Mouse (Mus musculus) stomach, embryonic 16.5 days (tissue): ENCODE measurements around the gene Lgi1. TPM values are rescaled to one million over a fixed set of nuclear protein-coding genes. Genes with fewer than 3 reads are reported as not detected.

Experiments
- ATAC-seq: fragments of 200-750 bp; cut with Nextera tagmentation; 2 replicates; pipeline ENCODE4 v1.8.0; 2017; ENCODE audit warnings: moderate number of reproducible peaks, moderate TSS enrichment; ENCODE audit not compliant: insufficient read depth, low FRiP score
- H3K27ac ChIP-seq: fragments of 300-500 bp; sonication (generic); 2 replicates; pipeline ENCODE4 v1.5.1; 2014; ENCODE audit warnings: low read length
- H3K27me3 ChIP-seq: fragments of 300-500 bp; sonication (generic); 2 replicates; pipeline ENCODE4 v1.6.1; 2014; ENCODE audit warnings: low read length, control low read depth, mixed read lengths; ENCODE audit not compliant: control insufficient read depth, insufficient read depth
- H3K36me3 ChIP-seq: fragments of 300-500 bp; sonication (generic); 2 replicates; pipeline ENCODE4 v1.6.1; 2014; ENCODE audit warnings: low read length; ENCODE audit not compliant: control insufficient read depth, insufficient read depth
- H3K4me1 ChIP-seq: fragments of 300-500 bp; sonication (generic); 2 replicates; pipeline ENCODE4 v1.6.1; 2014; ENCODE audit warnings: low read length, control low read depth, mixed read lengths; ENCODE audit not compliant: control insufficient read depth, insufficient read depth
- H3K4me2 ChIP-seq: fragments of 300-500 bp; sonication (generic); 2 replicates; pipeline ENCODE4 v1.6.1; 2014; ENCODE audit warnings: low read depth, low read length, mixed read lengths
- H3K4me3 ChIP-seq: fragments of 300-500 bp; sonication (generic); replicated peaks from 2 replicates; pipeline ENCODE4 v1.5.1; 2014; ENCODE audit warnings: mild to moderate bottlenecking, low read length
- H3K9ac ChIP-seq: fragments of 300-500 bp; sonication (generic); 2 replicates; pipeline ENCODE4 v1.6.1; 2014; ENCODE audit warnings: low read length
- H3K9me3 ChIP-seq: fragments of 300-500 bp; sonication (generic); replicated peaks from 2 replicates; pipeline ENCODE4 v1.6.1; 2016; ENCODE audit warnings: low read length, control low read depth; ENCODE audit not compliant: control insufficient read depth
- WGBS: fragments of 180-500 bp; shearing (Covaris S2); extraction: QIAGEN DNeasy Blood & Tissue Kit; methylation state at CpG from one replicate; pipeline ENCODE4 v1.1.7; 2014; 5-methylcytosine and 5-hydroxymethylcytosine counted together
- polyA plus RNA-seq: library from polyadenylated mRNA; unstranded; fragments of >200 nt; fragmentation: Nextera tagmentation; extraction: Ambion mirVana; gene quantifications from 2 replicates; pipeline ENCODE4 v1.2.1, GENCODE M21; 2015

The Lgi1 gene
- polyA plus RNA-seq, 1 experiment from 2014 or later, result 1.6 TPM

DNA sequence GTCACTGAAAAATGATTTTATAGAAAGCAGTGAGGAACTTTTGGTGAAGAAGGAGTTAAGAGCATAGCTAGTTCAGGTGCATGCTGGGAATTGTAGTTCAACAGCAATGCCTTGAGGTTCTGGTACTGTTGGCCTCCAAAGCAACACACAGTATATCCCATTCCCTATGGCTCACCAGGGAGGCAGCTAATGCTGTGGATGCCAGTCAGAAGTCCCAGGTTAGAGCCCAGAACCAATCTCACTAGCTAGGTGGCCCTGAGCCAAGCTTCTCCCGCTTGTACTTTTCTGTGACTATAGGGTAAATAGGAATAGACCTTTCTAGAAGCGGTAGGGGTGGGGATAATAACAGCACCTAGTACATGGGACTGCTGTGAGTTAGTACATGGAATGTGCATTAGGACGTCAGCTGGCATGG, 5.7 kb upstream of the Lgi1 start:
- Histone ChIP-seq H3K36me3 (no peaks in the 10 kb centered on the region), H3K4me1 (no peaks in the 10 kb centered on the region), H3K9ac (no peak overlapping the region), H3K4me3 (no peak overlapping the region), H3K4me2 (no peak overlapping the region), H3K9me3 (no peaks in the 10 kb centered on the region), H3K27me3 (no peaks in the 10 kb centered on the region), H3K27ac (no peak overlapping the region)
- ATAC-seq, result no peak
- 67% methylated on average over 3 of the region's 3 CpGs for WGBS

DNA sequence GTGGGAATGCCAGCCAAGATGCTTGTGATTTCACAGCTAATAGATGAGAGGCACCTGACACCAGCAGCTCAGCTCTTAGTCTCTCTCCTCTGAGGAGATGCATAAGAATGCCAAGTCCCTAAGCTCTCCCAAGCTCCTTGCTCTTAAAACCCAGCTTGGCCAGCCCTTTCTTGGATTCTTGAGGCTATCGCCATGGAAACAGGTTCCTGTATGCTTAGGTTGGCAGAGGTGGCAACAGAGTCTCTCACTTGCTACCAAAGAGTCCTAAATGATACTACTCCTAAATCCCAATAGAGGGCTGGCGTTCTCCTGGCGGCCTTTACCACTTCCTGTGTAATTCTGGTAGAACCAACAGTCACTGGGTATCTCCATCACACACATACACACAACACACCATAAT, 4.9 kb upstream of the Lgi1 start:
- Histone ChIP-seq H3K9ac (no peak overlapping the region), H3K36me3 (no peaks in the 10 kb centered on the region), H3K27ac (no peak overlapping the region), H3K4me3 (no peak overlapping the region), H3K4me1 (no peaks in the 10 kb centered on the region), H3K4me2 (no peak overlapping the region), H3K27me3 (no peaks in the 10 kb centered on the region; the same call in 1 of the 2 replicates), H3K9me3 (no peaks in the 10 kb centered on the region)
- WGBS, result 82% methylated on average over 3 of the region's 3 CpGs
- ATAC-seq, result no peak

DNA sequence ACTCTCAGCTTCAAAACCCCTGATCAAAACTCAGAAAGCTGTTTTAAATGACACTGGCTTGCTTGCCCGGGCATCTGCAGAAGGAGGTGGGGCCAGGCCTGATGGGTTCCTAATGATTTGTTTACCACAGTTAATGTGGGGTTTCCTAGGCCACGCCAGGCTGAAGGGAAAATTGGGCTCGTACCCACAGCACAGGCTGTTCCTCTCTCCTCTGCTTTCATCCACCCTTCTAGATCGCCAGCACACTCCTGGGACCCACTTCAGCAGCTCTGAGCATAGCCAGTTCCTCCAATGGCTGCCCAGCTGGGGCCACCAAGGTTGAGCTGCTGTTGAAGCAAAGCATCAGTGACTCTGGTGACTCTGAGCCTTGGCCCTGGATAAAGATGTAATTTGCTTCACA, 4.0 kb upstream of the Lgi1 start:
- WGBS, result 43% methylated on average over 4 of the region's 4 CpGs
- Histone ChIP-seq H3K4me2 (no peak overlapping the region), H3K4me3 (no peak overlapping the region), H3K9ac (no peak overlapping the region), H3K36me3 (no peaks in the 10 kb centered on the region), H3K27ac (no peak overlapping the region), H3K4me1 (no peaks in the 10 kb centered on the region), H3K9me3 (no peaks in the 10 kb centered on the region), H3K27me3 (no peaks in the 10 kb centered on the region; the same call in 1 of the 2 replicates)
- ATAC-seq, result no peak

DNA sequence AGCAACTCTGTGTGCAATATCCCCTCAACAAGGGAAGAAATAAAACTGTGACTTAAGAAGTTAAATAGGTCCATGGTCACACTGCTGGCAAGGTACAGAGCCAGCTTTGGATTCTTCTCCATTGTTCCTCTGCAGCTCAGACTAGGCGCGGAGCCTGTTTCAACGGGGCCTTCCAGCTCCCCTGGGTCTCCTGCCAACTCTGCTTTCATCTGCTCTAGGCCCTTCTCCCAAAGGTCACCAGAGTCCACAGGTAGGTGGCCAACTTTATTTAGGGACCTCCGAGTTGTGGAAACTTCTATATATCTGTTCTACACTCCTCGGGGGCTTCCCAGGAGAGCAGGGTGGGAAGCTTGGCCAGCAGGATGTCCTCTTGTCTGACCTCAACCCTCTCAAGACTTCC, 3.0 kb upstream of the Lgi1 start:
- 80% methylated on average over 5 of the region's 5 CpGs for WGBS
- no peaks in the 10 kb centered on the region for H3K36me3 ChIP-seq
- no peaks in the 10 kb centered on the region for H3K4me1 ChIP-seq
- H3K27ac ChIP-seq, result no peak overlapping the region
- H3K9me3 ChIP-seq, result no peaks in the 10 kb centered on the region
- H3K4me3 ChIP-seq, result no peak overlapping the region
- H3K27me3 ChIP-seq, result no peaks in the 10 kb centered on the region; the same call in 1 of the 2 replicates
- no peak for ATAC-seq
- no peak overlapping the region for H3K4me2 ChIP-seq
- H3K9ac ChIP-seq, result no peak overlapping the region

DNA sequence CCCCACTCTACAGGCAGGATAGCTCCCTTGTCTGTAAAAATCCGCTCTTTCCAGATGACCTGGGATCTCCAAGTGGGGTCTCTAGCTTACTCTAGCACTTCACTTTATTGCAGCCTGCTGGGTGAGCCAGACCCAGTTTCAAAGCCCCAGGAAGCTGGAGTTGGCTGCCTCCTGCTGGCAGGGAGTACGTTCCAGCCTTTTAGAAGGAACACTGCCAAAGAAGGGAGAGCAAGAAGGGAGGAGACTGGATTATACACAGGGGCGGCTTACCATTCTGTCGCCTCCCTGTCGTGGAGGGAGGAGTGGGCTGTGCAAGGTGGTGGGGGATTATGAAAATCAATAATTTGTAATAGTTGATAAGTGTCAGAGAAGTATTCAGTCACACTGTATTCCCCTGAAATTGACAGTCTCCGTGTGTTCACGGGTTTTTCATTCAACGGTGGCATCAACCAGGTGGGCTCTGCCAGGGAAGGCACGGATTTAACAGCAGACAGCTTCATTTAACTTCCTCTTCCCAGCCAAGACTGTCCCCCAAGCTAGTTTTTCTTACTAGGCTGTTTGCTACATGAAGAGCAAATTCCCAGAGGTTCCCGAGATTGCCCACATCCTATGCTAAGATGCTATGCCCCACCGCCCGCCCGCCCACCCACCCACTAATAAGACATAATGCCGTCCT, 369 bp upstream of the Lgi1 start:
- Histone ChIP-seq H3K4me1 (no peaks in the 10 kb centered on the region), H3K9me3 (no peaks in the 10 kb centered on the region), H3K36me3 (no peaks in the 10 kb centered on the region), H3K4me3 (peak overlapping the region; percentile 13; the same call in 1 of the 2 replicates), H3K27ac (no peak overlapping the region), H3K27me3 (no peaks in the 10 kb centered on the region; the same call in 1 of the 2 replicates), H3K9ac (0 out of 2 replicates have a peak overlapping the region, but pooled peaks have one; percentile 16), H3K4me2 (peak overlapping the region; percentile 45)
- WGBS, result 22% methylated on average over 14 of the region's 14 CpGs
- ATAC-seq, result no peak

DNA sequence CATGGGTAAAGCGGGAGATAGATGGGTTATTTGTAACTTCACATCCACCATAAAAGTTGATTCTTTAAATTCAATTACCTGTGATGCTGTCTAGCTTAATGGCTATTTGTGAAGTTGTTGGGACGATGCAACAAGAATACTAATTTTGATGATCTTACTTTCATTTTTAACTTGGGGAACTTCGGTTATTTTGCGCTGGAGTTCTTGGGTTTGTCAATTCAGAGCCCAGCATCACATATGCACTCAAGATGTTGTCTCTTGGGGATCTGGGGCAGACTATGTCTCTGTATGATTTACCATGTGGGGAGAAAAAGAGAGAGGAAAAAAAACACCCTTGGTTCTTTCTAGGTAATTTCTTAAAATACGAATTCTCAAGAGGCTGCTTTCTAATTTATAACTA, 1.4 kb downstream of the Lgi1 start:
- H3K9ac ChIP-seq, result no peak overlapping the region
- no peak for ATAC-seq
- no peak overlapping the region for H3K4me2 ChIP-seq
- H3K36me3 ChIP-seq, result no peaks in the 10 kb centered on the region
- no peaks in the 10 kb centered on the region for H3K9me3 ChIP-seq
- H3K4me3 ChIP-seq, result no peak overlapping the region
- WGBS, result 85% methylated on average over 5 of the region's 5 CpGs
- no peak overlapping the region for H3K27ac ChIP-seq
- no peaks in the 10 kb centered on the region for H3K4me1 ChIP-seq
- no peaks in the 10 kb centered on the region; the same call in 1 of the 2 replicates for H3K27me3 ChIP-seq

DNA sequence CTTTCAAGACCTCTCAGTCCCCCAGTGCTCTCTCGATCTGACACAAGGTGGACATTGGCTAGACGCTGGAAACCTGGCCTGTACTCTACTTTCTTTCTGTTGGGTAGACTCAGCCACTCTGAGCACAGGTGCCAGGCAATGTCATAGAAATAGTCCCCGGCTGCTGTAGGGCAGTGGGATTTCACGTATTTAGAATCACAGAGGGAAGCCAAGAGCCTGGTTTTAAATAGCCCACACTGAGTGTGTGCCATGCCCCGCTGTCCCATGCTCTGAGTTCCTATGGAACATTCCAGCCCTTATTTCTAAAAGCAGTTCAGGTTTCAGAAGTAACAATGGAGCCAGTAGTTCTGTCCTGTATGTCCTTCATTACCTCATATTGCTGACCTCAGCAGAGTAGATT, 3.1 kb downstream of the Lgi1 start:
- Histone ChIP-seq H3K4me1 (no peaks in the 10 kb centered on the region), H3K9me3 (no peaks in the 10 kb centered on the region), H3K27ac (no peak overlapping the region), H3K4me2 (no peak overlapping the region), H3K9ac (no peak overlapping the region), H3K36me3 (no peaks in the 10 kb centered on the region), H3K27me3 (no peaks in the 10 kb centered on the region; the same call in 1 of the 2 replicates), H3K4me3 (no peak overlapping the region)
- 81% methylated on average over 5 of the region's 5 CpGs for WGBS
- no peak for ATAC-seq

DNA sequence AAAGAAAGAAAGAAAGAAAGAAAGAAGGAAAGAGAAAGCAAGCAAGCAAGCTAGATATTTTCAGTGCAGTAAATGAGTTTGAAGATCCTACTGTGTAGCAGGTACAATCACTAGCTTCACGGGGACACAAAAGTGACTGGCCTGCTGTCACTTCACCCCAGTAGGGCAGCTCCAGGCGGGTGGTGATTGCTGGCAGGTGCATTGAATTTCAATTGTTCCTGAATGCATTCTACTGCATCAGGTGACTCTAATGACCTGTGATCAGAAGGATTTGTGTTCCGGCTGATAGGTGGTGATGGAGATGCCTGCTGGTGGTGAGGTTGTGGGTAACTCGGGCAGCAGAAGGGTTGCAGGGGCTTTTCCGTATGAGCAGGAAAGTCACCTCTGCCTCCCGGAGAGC, 6.7 kb downstream of the Lgi1 start:
- no peak for ATAC-seq
- H3K4me1 ChIP-seq, result no peaks in the 10 kb centered on the region
- H3K9ac ChIP-seq, result no peak overlapping the region
- no peaks in the 10 kb centered on the region for H3K9me3 ChIP-seq
- H3K4me2 ChIP-seq, result no peak overlapping the region
- H3K27ac ChIP-seq, result no peak overlapping the region
- 49% methylated on average over 6 of the region's 6 CpGs for WGBS
- no peaks in the 10 kb centered on the region for H3K36me3 ChIP-seq
- H3K27me3 ChIP-seq, result no peaks in the 10 kb centered on the region
- H3K4me3 ChIP-seq, result no peak overlapping the region

DNA sequence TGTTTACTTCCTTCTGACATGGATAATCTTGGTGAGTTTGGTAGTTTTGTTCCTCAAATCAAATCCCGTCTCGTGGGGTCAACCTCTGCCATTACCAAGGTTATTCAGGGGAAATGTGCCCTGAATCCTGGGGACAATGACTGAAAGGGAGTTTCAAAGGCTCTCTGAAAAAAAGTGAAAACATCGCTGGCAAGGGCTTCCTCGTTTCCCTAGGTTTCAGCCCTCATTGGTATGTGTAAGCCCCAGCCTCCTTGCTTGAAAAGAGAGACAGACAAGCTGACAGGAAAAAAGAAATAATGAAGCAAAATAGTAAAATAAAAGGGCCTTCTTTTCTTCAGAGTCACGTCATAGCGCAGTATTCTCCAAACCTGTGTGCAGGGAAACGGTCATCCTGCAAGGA, 9.5 kb downstream of the Lgi1 start:
- no peaks in the 10 kb centered on the region for H3K36me3 ChIP-seq
- H3K27ac ChIP-seq, result no peak overlapping the region
- H3K9me3 ChIP-seq, result no peaks in the 10 kb centered on the region
- no peak for ATAC-seq
- H3K4me2 ChIP-seq, result no peak overlapping the region
- no peaks in the 10 kb centered on the region for H3K27me3 ChIP-seq
- no peak overlapping the region for H3K4me3 ChIP-seq
- 73% methylated on average over 7 of the region's 7 CpGs for WGBS
- no peak overlapping the region for H3K9ac ChIP-seq
- H3K4me1 ChIP-seq, result no peaks in the 10 kb centered on the region
